Mouse (Mus musculus) forebrain, embryonic 14.5 days (tissue): ENCODE results near the gene Smug1. TPM values are rescaled to one million over a fixed set of nuclear protein-coding genes. Genes with fewer than 3 reads are reported as not detected.

Experiments
- ATAC-seq: fragments of 200-750 bp; cut with Nextera tagmentation; 2 replicates; pipeline ENCODE4 v1.8.0; 2017; ENCODE audit warnings: mild to moderate bottlenecking, moderate library complexity
- DNase-seq: peaks from one replicate; pipeline ENCODE4 v3.0.0-alpha.2; 2015; ENCODE audit warnings: low spot score
- H3K27ac ChIP-seq: fragments of 300-500 bp; sonication (generic); 2 replicates; pipeline ENCODE4 v1.5.1; 2014; ENCODE audit warnings: low read depth, mild to moderate bottlenecking, control low read depth, low read length, moderate library complexity
- H3K27me3 ChIP-seq: fragments of 300-500 bp; sonication (generic); replicated peaks from 2 replicates; pipeline ENCODE4 v1.6.1; 2014; ENCODE audit warnings: low read length, control low read depth, mixed read lengths; ENCODE audit not compliant: control insufficient read depth, insufficient read depth
- H3K36me3 ChIP-seq: fragments of 300-500 bp; sonication (generic); 2 replicates; pipeline ENCODE4 v1.6.1; 2014; ENCODE audit warnings: low read length, control low read depth; ENCODE audit not compliant: control insufficient read depth, insufficient read depth
- H3K4me1 ChIP-seq: fragments of 300-500 bp; sonication (generic); 2 replicates; pipeline ENCODE4 v1.6.1; 2014; ENCODE audit warnings: antibody characterized with exemption, low read length, control low read depth; ENCODE audit not compliant: control insufficient read depth, insufficient read depth
- H3K4me2 ChIP-seq: fragments of 300-500 bp; sonication (generic); 2 replicates; pipeline ENCODE4 v1.6.1; 2014; ENCODE audit warnings: mild to moderate bottlenecking, control low read depth, low read length
- H3K4me3 ChIP-seq: fragments of 300-500 bp; sonication (generic); 2 replicates; pipeline ENCODE4 v1.5.1; 2014; ENCODE audit warnings: low read depth, low read length, control low read depth
- H3K9ac ChIP-seq: fragments of 300-500 bp; sonication (generic); 2 replicates; pipeline ENCODE4 v1.6.1; 2014; ENCODE audit warnings: mild to moderate bottlenecking, low read length, control low read depth, moderate library complexity
- H3K9me3 ChIP-seq: fragments of 300-500 bp; sonication (generic); replicated peaks from 2 replicates; pipeline ENCODE4 v1.6.1; 2016; ENCODE audit warnings: low read length, control low read depth, mixed read lengths; ENCODE audit not compliant: control insufficient read depth
- WGBS: fragments of 180-500 bp; shearing (Covaris S2); extraction: QIAGEN DNeasy Blood & Tissue Kit; methylation state at CpG from one replicate; pipeline ENCODE4 v1.1.7; 2014; 5-methylcytosine and 5-hydroxymethylcytosine counted together
- polyA plus RNA-seq: library from polyadenylated mRNA; unstranded; fragments of >200 nt; fragmentation: Nextera tagmentation; extraction: Ambion mirVana; gene quantifications from 2 replicates; pipeline ENCODE4 v1.2.1, GENCODE M21; 2014

The Smug1 gene
- polyA plus RNA-seq, 1 experiment from 2014 or later = 25.3 TPM

DNA sequence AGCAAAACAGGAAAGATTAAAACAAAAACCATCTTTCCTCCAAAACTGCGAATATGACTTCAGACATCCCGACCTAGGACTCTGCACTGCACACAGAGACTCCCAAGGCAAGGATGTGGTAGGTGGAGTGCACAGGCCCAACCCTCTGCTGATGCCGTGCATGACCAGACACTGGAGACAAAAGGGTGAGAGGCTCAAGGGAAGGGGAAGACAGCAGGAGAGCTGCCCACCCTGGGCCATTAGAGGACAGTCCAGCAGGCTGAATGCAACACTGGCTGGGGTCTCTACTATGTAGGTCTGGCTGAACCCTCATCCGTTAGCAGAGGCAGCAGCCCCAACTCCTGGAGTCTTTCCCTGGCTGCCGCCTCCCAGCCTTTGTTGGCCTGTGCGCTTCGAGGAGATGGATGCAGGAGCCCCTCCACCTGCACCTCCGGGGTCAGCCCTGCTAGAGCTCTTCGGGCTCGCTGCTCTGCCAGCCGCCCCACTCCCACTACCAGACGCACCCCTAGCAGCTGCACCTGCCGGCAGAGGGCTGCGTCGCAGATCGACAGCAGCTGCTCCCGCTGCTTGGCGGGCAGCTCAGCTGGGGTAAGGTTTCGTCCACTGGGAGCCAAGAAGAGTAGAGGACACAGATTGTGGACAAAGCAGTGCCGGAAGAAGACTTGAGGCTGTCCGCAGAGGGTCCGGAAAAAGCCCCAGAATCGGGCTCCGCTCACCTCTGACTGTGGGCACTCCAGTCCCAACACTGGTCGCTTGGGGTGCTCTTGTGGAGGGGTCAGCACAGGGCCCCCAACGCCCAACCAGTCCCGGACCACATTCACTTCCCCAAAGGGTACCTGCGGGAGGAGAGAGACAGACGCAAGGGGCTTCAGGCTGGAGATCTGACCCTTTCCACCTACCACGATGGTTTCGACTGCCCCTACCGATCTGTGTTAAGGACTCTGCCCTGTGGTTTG, 11.2 kb downstream of the Smug1 start:
- ATAC-seq = peak; percentile 78

DNA sequence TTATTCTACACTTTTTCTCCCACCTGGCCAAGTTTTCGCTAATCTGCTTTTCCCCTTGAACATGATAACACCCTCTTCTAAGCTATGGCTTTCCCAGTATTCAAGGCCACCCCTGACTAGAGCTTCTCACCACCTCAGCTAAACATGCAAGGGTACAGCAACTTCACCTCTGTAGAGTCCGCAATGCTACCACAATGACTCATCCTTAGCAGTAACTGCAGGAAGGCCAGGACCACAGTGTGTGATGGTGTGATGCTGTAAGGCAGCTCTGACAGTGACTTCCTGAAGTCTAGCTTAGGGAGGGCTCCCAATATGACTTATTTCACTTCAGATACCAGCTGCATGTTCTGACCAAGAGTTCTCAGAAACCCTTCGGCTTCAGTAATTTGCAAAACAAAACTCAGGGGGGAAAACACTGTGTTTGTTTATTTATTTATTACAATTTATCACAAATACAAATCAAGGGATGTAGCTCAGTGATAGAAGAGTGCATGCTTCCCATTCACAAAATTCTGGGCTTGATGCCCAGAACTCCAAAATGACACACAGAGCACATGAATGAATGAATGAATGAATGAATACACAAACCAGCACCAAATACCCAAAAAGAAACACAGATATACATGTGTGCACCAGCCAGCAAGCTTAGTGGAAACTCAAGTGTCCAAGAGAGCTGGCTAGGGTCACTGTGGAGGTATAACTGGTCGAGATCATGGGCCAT, 13.8 kb downstream of the Smug1 start:
- H3K27me3 ChIP-seq = no peaks in the 10 kb centered on the region
- no peak overlapping the region for H3K4me2 ChIP-seq
- ATAC-seq (no peak), DNase-seq (no peak)
- WGBS = 80% methylated on average over 4 of the region's 4 CpGs
- H3K9ac ChIP-seq = no peak overlapping the region
- no peak overlapping the region for H3K4me3 ChIP-seq
- no peak overlapping the region for H3K27ac ChIP-seq
- H3K36me3 ChIP-seq = 0 out of 2 replicates have a peak, but pooled peaks cover 7% of the 10 kb centered on the region
- no peaks in the 10 kb centered on the region for H3K9me3 ChIP-seq
- peaks cover 1% of the 10 kb centered on the region; the same call in 1 of the 2 replicates for H3K4me1 ChIP-seq

More for the DNA sequence above, 11.2 kb downstream of the Smug1 start:
- Histone ChIP-seq H3K4me3 (no peak overlapping the region), H3K36me3 (0 out of 2 replicates have a peak, but pooled peaks cover 7% of the 10 kb centered on the region), H3K4me2 (no peak overlapping the region), H3K27ac (no peak overlapping the region), H3K9me3 (no peaks in the 10 kb centered on the region), H3K4me1 (no peaks in the 10 kb centered on the region), H3K9ac (0 out of 2 replicates have a peak overlapping the region, but pooled peaks have one; percentile 2), H3K27me3 (no peaks in the 10 kb centered on the region)
- 22% methylated on average over 32 of the region's 32 CpGs for WGBS
- no peak for DNase-seq

DNA sequence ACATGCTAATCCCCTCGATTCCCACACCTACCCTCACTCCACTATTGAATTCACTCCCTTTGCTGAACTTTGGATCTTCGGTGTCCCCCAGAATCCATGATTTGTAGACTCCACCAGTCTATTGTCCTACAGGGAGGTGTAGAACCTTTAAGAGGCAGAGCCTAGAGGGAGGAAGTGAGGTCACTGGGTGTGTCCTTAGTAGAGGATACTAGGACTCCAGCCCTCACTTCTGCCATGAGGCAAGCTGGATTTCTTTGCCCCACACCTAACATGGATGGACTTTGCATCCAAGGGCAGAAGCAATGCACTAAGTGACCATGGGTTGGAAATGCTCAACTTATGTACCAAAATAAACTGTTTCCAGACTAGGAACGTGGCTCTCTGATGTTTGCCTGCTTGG, 14.5 kb downstream of the Smug1 start:
- peaks cover 7% of the 10 kb centered on the region; the same call in 1 of the 2 replicates for H3K4me1 ChIP-seq
- 0 out of 2 replicates have a peak, but pooled peaks cover 4% of the 10 kb centered on the region for H3K36me3 ChIP-seq
- H3K9me3 ChIP-seq = no peaks in the 10 kb centered on the region
- DNase-seq (no peak), ATAC-seq (no peak)
- no peak overlapping the region for H3K27ac ChIP-seq
- no peak overlapping the region for H3K9ac ChIP-seq
- WGBS = 83% methylated on average over 3 of the region's 3 CpGs
- no peak overlapping the region for H3K4me2 ChIP-seq
- H3K4me3 ChIP-seq = no peak overlapping the region
- no peaks in the 10 kb centered on the region for H3K27me3 ChIP-seq

DNA sequence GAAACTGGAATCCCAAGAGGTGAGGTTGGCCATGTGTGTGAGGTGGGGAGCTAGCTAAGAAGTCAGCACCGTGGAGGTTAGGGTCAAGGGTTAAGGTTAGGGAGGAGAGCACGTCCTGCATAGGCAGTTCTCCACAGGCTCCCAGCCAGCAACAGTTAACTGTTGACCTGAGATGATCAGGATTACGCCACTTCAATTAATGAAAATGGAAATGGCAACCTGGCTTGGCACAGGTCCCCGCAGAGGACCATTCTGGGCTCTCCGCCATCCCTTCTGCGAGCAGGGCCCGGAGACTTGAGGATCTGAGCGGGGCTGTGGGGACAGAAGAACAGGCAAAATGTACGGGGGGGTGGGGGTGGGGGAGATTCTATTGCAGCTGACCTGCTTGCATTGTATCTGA, 19.1 kb downstream of the Smug1 start:
- DNase-seq (peak; percentile 73), ATAC-seq (peak; percentile 36; the same call in 1 of the 2 replicates)
- H3K9ac ChIP-seq = no peak overlapping the region
- no peaks in the 10 kb centered on the region for H3K36me3 ChIP-seq
- peaks cover 10% of the 10 kb centered on the region for H3K4me1 ChIP-seq
- H3K4me3 ChIP-seq = no peak overlapping the region
- WGBS = 18% methylated on average over 9 of the region's 9 CpGs
- H3K27me3 ChIP-seq = peaks cover 16% of the 10 kb centered on the region
- no peak overlapping the region for H3K4me2 ChIP-seq
- H3K9me3 ChIP-seq = no peaks in the 10 kb centered on the region
- no peak overlapping the region for H3K27ac ChIP-seq

DNA sequence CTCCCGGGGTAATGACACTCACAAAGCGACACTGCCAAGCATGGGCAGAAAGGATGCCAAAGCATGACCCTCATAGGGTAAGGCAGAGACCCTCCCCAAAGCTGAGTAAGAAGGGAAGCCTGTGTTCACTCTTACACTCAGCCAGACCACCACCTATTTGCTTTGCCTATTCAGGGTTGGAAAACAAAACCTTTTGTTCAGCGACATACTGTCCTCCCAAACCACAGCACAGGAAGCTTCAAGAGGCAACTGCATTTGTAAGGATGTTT, 19.5 kb downstream of the Smug1 start:
- no peaks in the 10 kb centered on the region for H3K36me3 ChIP-seq
- ATAC-seq = 0 out of 2 replicates have a peak, but pooled peaks have one; percentile 30
- peaks cover 10% of the 10 kb centered on the region for H3K4me1 ChIP-seq
- no peaks in the 10 kb centered on the region for H3K9me3 ChIP-seq
- peaks cover 16% of the 10 kb centered on the region for H3K27me3 ChIP-seq
- peak overlapping the region; percentile 29; the same call in 1 of the 2 replicates for H3K27ac ChIP-seq
- H3K4me2 ChIP-seq = peak overlapping the region; percentile 68; the same call in 1 of the 2 replicates
- 8% methylated on average over 3 of the region's 3 CpGs for WGBS
- H3K4me3 ChIP-seq = 0 out of 2 replicates have a peak overlapping the region, but pooled peaks have one; percentile 37
- peak overlapping the region; percentile 64; the same call in 1 of the 2 replicates for H3K9ac ChIP-seq
- DNase-seq = no peak

DNA sequence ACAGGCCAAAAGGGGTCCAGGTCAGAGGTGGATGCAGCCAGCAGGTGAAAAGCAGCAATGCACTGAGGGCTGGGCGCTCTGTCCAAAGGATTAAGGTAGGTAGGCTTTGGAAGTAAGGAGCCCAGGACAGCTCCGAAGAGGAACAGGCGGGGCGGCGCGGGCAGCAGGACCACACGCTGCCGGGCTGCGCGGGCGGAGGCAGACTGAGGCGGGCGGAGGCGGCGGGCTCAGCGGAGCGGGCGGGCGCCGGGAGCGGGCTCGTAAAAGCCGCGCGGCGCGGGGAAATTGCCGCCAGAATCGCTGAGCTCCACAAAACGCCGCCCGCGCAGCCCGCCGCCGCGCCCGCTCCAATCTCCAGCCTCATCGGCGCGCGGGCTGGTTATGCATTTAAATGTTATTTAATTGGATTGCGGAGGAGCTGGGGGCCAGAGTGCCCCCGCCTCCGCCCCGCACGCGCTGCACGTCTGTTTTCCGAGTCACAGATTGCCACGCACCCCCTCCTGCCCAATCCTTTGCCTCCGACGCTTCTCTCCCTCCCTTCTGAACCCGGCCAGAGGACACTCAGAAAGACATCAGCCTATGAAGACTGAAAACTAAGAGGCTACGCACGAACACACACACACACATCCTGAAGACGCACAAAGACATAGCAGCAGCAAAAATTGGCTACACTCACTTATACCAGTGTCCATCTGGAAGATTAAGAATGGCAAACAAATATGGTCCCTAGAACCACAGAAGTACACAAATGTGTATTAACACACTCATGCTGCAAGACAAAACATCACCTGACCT, 20.1 kb downstream of the Smug1 start:
- no peaks in the 10 kb centered on the region for H3K9me3 ChIP-seq
- H3K36me3 ChIP-seq = no peaks in the 10 kb centered on the region
- peak; percentile 77 for DNase-seq
- peak overlapping the region; percentile 68 for H3K4me2 ChIP-seq
- peak; percentile 68 for ATAC-seq
- WGBS = 1% methylated on average over 56 of the region's 57 CpGs
- peaks cover 16% of the 10 kb centered on the region for H3K27me3 ChIP-seq
- peaks cover 10% of the 10 kb centered on the region for H3K4me1 ChIP-seq
- peak overlapping the region; percentile 50; the same call in 1 of the 2 replicates for H3K27ac ChIP-seq
- H3K4me3 ChIP-seq = peak overlapping the region; percentile 37
- peak overlapping the region; percentile 64 for H3K9ac ChIP-seq

DNA sequence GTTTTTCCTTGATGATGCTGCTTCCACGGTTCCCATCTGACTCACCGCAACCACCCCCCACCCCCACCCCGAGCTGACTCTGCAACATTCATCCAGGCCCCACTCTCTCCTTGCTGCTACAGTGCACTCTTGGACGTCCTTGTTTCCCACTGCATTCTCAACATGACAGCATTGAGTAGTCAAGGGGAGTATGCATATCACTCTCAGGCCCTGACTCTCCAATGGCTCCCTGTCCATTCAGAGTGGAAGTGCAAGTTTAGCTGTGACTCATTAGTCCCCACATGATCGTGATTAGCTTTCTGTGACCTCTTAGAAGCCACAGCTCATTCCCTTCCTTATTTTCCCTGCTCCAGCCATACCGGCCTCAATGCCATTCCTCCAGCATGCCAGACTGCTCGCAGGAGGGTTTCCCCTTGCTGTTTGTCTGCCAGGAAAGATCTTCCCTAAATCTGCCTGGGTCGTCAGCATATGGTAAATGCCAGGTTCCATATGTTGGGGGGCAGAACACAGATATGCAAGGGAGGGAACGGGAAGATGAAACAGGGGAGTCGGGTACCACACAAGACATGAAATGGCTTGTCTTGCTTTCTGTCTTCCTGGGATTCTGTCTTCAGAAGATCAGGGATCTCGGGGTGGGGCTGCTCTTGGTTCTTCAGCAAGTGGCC, 21.1 kb downstream of the Smug1 start:
- DNase-seq (peak; percentile 54), ATAC-seq (no peak; the same call in 1 of the 2 replicates)
- peaks cover 16% of the 10 kb centered on the region for H3K27me3 ChIP-seq
- H3K9me3 ChIP-seq = no peaks in the 10 kb centered on the region
- 0 out of 2 replicates have a peak overlapping the region, but pooled peaks have one; percentile 50 for H3K27ac ChIP-seq
- H3K4me2 ChIP-seq = peak overlapping the region; percentile 68
- no peak overlapping the region for H3K4me3 ChIP-seq
- WGBS = 64% methylated on average over 11 of the region's 11 CpGs
- no peaks in the 10 kb centered on the region for H3K36me3 ChIP-seq
- peaks cover 10% of the 10 kb centered on the region for H3K4me1 ChIP-seq
- H3K9ac ChIP-seq = no peak overlapping the region; the same call in 1 of the 2 replicates

DNA sequence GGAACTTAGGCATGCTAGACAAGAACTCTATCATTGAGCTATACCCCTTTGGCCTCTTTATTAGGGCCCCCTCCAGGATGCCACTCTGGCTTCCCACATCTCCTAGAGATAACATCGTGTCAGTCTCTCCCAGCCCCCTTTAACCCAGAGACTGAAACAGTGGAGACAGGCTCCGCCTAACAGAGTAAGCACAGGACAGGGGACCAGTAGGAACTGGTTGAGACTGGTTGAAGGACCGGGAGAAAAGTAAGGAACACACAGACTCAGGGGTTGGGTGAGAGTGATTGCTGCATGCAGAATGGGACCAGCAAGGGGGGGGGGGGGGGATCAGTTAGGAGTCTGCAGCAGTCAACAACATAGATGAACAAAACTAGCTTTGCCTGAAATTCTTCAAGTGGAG, 22.7 kb downstream of the Smug1 start:
- no peak for ATAC-seq

More for the DNA sequence above, 22.7 kb downstream of the Smug1 start:
- no peak overlapping the region for H3K27ac ChIP-seq
- no peak for DNase-seq
- no peak overlapping the region for H3K9ac ChIP-seq
- WGBS = 57% methylated on average over 3 of the region's 3 CpGs
- H3K36me3 ChIP-seq = no peaks in the 10 kb centered on the region
- H3K4me1 ChIP-seq = peaks cover 10% of the 10 kb centered on the region
- H3K27me3 ChIP-seq = peaks cover 16% of the 10 kb centered on the region
- no peak overlapping the region for H3K4me2 ChIP-seq
- no peaks in the 10 kb centered on the region for H3K9me3 ChIP-seq
- H3K4me3 ChIP-seq = no peak overlapping the region
